Mouse (Mus musculus) embryonic facial prominence, embryonic 12.5 days (tissue): ENCODE results near the gene Slc27a3. TPM values are rescaled to one million over a fixed set of nuclear protein-coding genes. Genes with fewer than 3 reads are reported as not detected.

Experiments
- ATAC-seq: fragments of 200-750 bp; cut with Nextera tagmentation; 2 replicates; pipeline ENCODE4 v1.8.0; 2017; ENCODE audit not compliant: insufficient number of reproducible peaks, insufficient read depth, low FRiP score, low TSS enrichment
- H3K27ac ChIP-seq: fragments of 300-500 bp; sonication (generic); 2 replicates; pipeline ENCODE4 v1.5.1; 2016; ENCODE audit warnings: mild to moderate bottlenecking
- H3K27me3 ChIP-seq: fragments of 300-500 bp; sonication (generic); 2 replicates; pipeline ENCODE4 v1.6.1; 2016; ENCODE audit warnings: mild to moderate bottlenecking, moderate library complexity
- H3K36me3 ChIP-seq: fragments of 300-500 bp; sonication (generic); 2 replicates; pipeline ENCODE4 v1.6.1; 2016; ENCODE audit warnings: mild to moderate bottlenecking
- H3K4me1 ChIP-seq: fragments of 300-500 bp; sonication (generic); 2 replicates; pipeline ENCODE4 v1.6.1; 2016
- H3K4me2 ChIP-seq: fragments of 300-500 bp; sonication (generic); replicated peaks from 2 replicates; pipeline ENCODE4 v1.6.1; 2016; ENCODE audit warnings: mild to moderate bottlenecking, moderate library complexity
- H3K4me3 ChIP-seq: fragments of 300-500 bp; sonication (generic); 2 replicates; pipeline ENCODE4 v1.5.1; 2016; ENCODE audit warnings: mild to moderate bottlenecking
- H3K9ac ChIP-seq: fragments of 300-500 bp; sonication (generic); 2 replicates; pipeline ENCODE4 v1.6.1; 2016; ENCODE audit warnings: mild to moderate bottlenecking, moderate library complexity
- H3K9me3 ChIP-seq: fragments of 300-500 bp; sonication (generic); 2 replicates; pipeline ENCODE4 v1.6.1; 2016; ENCODE audit warnings: mild to moderate bottlenecking, moderate library complexity
- WGBS: fragments of 180-500 bp; shearing (Covaris S2); methylation state at CpG from one replicate; pipeline ENCODE4 v1.1.7; 2016; 5-methylcytosine and 5-hydroxymethylcytosine counted together
- polyA plus RNA-seq: library from polyadenylated mRNA; unstranded; fragments of >200 nt; fragmentation: Nextera tagmentation; extraction: Ambion mirVana; gene quantifications from 2 replicates; pipeline ENCODE4 v1.2.1, GENCODE M21; 2016

Gene Slc27a3
- polyA plus RNA-seq, 1 experiment from 2014 or later, result 44.8 TPM

DNA sequence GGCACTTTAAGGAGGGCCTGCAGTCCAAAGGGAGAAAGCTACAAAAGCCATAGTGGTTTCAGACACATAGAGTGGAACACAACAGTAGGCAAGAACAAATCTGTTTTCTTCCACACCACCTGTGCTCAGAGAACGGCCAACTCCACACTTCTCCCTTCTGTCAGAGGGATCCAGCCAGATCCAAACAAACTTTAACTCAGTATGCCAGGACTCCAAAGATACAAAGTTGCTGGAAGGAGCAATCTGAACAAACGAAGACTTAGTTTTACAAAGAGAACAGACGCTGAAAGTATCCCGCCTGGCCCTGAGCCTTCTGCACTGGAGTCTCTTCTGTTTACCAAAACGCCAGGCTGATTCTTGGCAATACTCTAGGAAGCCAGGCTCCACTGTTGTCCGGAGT, 31.0 kb upstream of the Slc27a3 start:
- H3K27me3 ChIP-seq, result no peaks in the 10 kb centered on the region
- H3K9ac ChIP-seq, result no peak overlapping the region
- no peaks in the 10 kb centered on the region for H3K9me3 ChIP-seq
- H3K27ac ChIP-seq, result no peak overlapping the region
- H3K4me1 ChIP-seq, result no peaks in the 10 kb centered on the region
- no peak for ATAC-seq
- 94% methylated on average over 6 of the region's 6 CpGs for WGBS
- no peak overlapping the region for H3K4me2 ChIP-seq
- H3K4me3 ChIP-seq, result no peak overlapping the region
- H3K36me3 ChIP-seq, result peaks cover 63% of the 10 kb centered on the region

DNA sequence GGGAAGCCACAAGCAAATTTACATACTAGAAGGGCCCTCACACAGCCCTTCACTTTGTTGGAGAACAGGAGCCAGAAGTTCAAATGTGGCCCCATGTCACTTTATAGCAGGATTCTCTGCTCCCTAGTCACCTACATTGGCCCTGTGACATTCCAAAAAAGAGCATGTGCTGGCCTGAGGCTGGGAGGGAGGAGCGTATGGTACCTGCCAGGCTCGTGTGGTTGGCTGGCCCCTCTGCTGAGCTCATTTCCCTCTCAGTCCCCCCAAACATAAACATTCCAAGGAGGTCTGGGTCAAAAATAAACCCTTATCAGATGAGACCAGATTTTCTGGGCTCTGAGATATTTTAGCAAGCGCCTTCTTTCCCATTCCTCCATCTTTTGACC, 23.3 kb upstream of the Slc27a3 start:
- no peak overlapping the region for H3K4me2 ChIP-seq
- no peak for ATAC-seq
- no peak overlapping the region; the same call in 1 of the 2 replicates for H3K9ac ChIP-seq
- no peaks in the 10 kb centered on the region for H3K27me3 ChIP-seq
- H3K9me3 ChIP-seq, result no peaks in the 10 kb centered on the region
- H3K27ac ChIP-seq, result no peak overlapping the region
- no peak overlapping the region for H3K4me3 ChIP-seq
- H3K36me3 ChIP-seq, result peaks cover 81% of the 10 kb centered on the region
- WGBS, result 65% methylated on average over 3 of the region's 3 CpGs
- no peaks in the 10 kb centered on the region for H3K4me1 ChIP-seq

DNA sequence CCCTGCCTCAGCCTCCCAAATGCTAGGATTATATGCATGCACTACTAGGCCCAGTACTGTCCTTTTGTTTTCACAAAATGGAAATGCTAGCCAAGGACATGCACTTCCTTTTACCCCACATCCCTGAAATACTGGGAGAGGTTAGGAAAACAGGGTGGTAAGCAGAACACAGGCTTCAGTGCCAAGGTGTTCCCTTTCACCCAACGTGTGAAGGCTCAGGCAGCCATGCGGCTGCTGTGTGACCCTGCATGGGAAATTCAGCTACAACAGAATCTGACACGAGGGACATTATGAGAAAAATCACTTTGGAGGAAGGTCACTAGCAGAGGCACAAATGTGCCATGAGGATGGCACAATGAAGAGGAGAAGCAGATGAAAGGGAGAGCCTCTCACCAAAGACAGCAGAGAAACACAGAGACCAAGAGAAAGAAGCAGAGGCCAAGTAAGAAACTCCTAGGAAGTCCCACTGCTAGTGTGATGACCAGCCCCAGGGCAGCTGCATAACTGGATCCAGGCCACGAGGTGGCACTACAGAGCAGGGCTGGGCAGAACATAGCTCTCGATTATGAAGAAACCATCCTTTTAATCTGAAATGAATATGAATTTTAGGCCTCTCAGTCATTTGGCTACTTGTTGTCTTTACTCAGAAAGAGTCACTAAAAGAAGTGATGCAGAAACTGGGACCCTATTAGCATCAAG, 22.7 kb upstream of the Slc27a3 start:
- no peak for ATAC-seq
- WGBS, result 51% methylated on average over 5 of the region's 5 CpGs

DNA sequence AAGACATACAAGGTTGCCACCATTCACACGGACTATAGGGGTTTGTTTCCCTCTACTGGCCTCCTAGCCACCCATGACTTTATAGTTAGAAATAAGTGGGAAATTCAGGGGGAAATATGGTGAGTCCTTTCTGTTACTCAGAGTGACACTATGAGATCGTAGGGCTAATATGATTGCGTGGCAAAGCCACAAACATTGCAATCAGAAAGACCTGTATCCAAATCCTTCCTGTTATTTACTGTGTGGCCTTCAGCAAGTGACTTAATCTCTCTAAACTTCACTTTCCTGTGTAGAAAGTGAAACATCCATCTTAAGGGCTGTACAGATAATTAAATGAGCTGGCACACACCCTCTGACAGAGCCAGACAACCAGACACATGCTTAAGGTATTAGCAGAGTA, 19.0 kb upstream of the Slc27a3 start:
- Histone ChIP-seq H3K27me3 (no peaks in the 10 kb centered on the region), H3K4me2 (no peak overlapping the region), H3K9ac (no peak overlapping the region), H3K9me3 (no peaks in the 10 kb centered on the region), H3K4me3 (no peak overlapping the region), H3K4me1 (no peaks in the 10 kb centered on the region), H3K27ac (no peak overlapping the region), H3K36me3 (peaks cover 86% of the 10 kb centered on the region)
- ATAC-seq, result no peak
- 85% methylated on average over 3 of the region's 3 CpGs for WGBS

More for the DNA sequence above, 22.7 kb upstream of the Slc27a3 start:
- H3K27ac ChIP-seq, result no peak overlapping the region
- peaks cover 81% of the 10 kb centered on the region for H3K36me3 ChIP-seq
- H3K4me1 ChIP-seq, result no peaks in the 10 kb centered on the region
- H3K27me3 ChIP-seq, result no peaks in the 10 kb centered on the region
- no peaks in the 10 kb centered on the region for H3K9me3 ChIP-seq
- no peak overlapping the region for H3K4me3 ChIP-seq
- no peak overlapping the region for H3K9ac ChIP-seq
- no peak overlapping the region for H3K4me2 ChIP-seq

DNA sequence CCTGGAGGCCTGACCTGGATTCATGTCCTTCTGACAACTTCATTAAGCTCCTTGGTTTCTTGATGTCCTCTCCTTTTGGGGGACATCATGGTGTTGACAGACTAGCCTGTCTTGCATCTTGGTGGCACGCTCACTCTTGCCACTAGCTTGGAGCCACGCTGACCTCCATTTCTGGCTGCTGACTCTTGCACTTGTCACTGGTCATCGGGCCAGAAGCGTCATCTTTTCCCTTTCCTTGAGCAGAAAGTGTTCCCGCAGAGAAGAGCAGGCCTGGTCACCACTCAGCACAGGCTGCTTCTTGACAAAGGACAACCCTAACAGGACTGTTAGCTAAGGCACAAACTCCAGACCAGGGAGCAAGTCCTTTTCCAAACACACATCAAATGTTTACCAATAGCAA, 16.7 kb upstream of the Slc27a3 start:
- WGBS, result 95% methylated on average over 5 of the region's 5 CpGs
- H3K9me3 ChIP-seq, result no peaks in the 10 kb centered on the region
- no peaks in the 10 kb centered on the region for H3K27me3 ChIP-seq
- H3K27ac ChIP-seq, result no peak overlapping the region
- no peak overlapping the region for H3K4me2 ChIP-seq
- H3K9ac ChIP-seq, result no peak overlapping the region
- peaks cover 95% of the 10 kb centered on the region for H3K36me3 ChIP-seq
- ATAC-seq, result no peak
- no peak overlapping the region for H3K4me3 ChIP-seq
- H3K4me1 ChIP-seq, result no peaks in the 10 kb centered on the region

DNA sequence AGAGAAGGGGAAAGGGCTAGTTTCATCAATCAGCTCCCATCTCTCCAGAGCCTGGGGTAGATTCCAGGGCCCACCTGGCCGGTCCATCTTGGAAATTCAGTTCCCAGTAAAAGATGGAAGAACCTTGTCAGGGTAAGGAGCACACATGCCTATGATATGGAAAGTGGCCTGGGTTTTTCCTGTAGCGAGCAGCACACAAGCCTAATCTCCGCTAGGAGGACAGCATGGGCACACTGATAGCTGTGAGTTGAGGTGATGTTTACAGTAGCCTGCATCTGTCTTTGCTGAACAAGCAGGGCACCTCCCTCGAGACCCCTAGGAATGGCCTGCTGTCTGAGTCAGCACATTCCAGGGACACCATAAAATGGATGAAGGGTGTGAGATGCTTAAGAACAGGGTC, 14.9 kb upstream of the Slc27a3 start:
- no peak overlapping the region for H3K4me2 ChIP-seq
- H3K9ac ChIP-seq, result no peak overlapping the region
- H3K9me3 ChIP-seq, result no peaks in the 10 kb centered on the region
- H3K27me3 ChIP-seq, result no peaks in the 10 kb centered on the region
- H3K4me3 ChIP-seq, result no peak overlapping the region
- no peak for ATAC-seq
- H3K36me3 ChIP-seq, result peaks cover 96% of the 10 kb centered on the region
- WGBS, result 83% methylated on average over 4 of the region's 4 CpGs
- H3K27ac ChIP-seq, result no peak overlapping the region
- H3K4me1 ChIP-seq, result no peaks in the 10 kb centered on the region

DNA sequence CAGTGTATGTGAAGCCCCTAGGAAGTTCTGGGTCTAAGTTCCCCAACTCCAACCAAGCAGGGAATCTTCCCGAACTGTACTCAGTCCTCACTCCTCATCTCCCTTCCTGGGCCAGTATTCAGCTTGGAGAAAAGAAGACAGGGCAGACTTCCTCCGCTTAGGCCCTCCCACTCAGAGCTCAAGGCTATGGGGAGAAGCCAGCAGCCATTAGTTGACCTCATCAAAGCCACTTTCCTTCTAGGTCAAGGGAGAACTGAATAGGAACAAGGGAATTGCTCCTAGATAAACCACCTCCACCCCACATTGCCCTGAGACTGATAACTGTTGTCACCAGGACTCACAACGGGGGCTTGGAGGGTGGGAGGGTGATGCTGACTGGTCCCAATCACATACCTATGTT, 14.4 kb upstream of the Slc27a3 start:
- no peak overlapping the region for H3K9ac ChIP-seq
- H3K36me3 ChIP-seq, result peaks cover 96% of the 10 kb centered on the region
- no peak overlapping the region for H3K27ac ChIP-seq
- no peak overlapping the region for H3K4me2 ChIP-seq
- no peaks in the 10 kb centered on the region for H3K4me1 ChIP-seq
- no peaks in the 10 kb centered on the region for H3K27me3 ChIP-seq
- WGBS, result 86% methylated on average over 3 of the region's 3 CpGs
- H3K4me3 ChIP-seq, result no peak overlapping the region
- no peaks in the 10 kb centered on the region for H3K9me3 ChIP-seq
- no peak for ATAC-seq

DNA sequence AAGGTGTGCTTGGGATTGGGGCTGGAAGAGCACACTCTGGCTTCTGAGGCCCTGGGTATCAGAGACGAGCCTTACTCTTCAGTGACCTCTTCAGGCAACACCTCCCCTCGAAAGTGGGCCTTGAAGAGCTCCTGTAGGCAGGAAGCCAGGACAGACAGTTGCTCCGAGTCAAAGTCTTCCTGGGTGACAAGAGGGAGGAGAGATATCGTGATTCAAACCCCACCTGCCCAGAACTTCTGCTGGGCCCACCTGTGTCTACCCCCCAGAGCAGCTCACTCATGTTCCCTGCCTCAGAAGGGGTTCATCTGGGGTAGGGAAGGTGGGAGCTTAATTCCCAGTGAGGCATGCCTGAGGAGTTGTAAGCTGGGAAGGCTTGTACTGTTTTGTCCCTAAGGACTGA, 11.3 kb upstream of the Slc27a3 start:
- Histone ChIP-seq H3K9me3 (no peaks in the 10 kb centered on the region), H3K9ac (no peak overlapping the region), H3K4me2 (no peak overlapping the region), H3K4me1 (no peaks in the 10 kb centered on the region), H3K36me3 (peaks cover 93% of the 10 kb centered on the region), H3K4me3 (no peak overlapping the region), H3K27ac (no peak overlapping the region), H3K27me3 (no peaks in the 10 kb centered on the region)
- WGBS, result 90% methylated on average over 4 of the region's 4 CpGs
- ATAC-seq, result no peak

DNA sequence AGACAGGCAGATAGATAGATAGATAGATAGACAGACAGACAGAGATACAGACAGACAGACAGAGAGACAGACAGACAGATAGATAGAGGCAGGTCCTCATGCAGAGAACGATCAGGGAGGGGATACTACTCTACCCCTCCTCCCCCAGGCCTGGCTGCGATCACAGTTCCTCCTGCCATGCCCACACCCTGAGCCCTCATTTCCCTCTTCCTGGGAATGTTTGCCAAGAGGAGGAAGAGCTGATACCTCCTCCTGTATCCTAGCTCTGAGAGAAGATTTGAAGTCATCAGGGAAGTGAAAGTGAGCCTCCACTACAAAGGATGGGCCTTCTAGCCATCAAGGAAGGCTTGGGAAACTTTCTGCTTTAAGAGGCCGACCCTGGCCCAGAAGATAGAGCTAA, 5.9 kb upstream of the Slc27a3 start:
- Histone ChIP-seq H3K27ac (no peak overlapping the region), H3K27me3 (no peaks in the 10 kb centered on the region), H3K4me3 (no peak overlapping the region), H3K9me3 (no peaks in the 10 kb centered on the region), H3K36me3 (peaks cover 90% of the 10 kb centered on the region), H3K4me1 (peaks cover 12% of the 10 kb centered on the region), H3K9ac (no peak overlapping the region), H3K4me2 (no peak overlapping the region)
- no peak for ATAC-seq
- WGBS, result 91% methylated on average over 3 of the region's 3 CpGs

DNA sequence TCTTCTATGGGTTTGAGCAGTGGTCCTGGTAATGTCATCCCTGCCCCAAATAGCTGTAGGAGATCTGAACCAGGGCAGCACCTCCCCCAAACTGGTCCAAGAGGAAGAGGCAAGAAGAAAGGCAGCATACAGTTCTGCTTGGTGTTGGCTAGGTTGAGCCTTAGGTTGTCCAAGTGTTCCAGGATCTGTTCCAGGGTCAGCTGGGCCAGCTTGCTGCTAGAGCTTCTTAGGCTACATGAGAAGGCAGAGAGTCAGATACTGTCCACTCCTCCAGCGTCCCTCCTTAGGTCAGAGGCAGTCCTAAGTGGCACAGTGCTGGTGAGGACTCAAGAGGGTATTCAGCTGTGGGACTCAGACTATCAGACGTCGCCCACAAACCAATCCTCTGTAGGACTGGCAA, 2.9 kb upstream of the Slc27a3 start:
- Histone ChIP-seq H3K9me3 (no peaks in the 10 kb centered on the region), H3K27ac (no peak overlapping the region), H3K4me1 (peaks cover 33% of the 10 kb centered on the region), H3K36me3 (peaks cover 65% of the 10 kb centered on the region), H3K4me3 (no peak overlapping the region), H3K9ac (no peak overlapping the region), H3K27me3 (no peaks in the 10 kb centered on the region), H3K4me2 (no peak overlapping the region)
- no peak for ATAC-seq
- 94% methylated on average over 3 of the region's 3 CpGs for WGBS

DNA sequence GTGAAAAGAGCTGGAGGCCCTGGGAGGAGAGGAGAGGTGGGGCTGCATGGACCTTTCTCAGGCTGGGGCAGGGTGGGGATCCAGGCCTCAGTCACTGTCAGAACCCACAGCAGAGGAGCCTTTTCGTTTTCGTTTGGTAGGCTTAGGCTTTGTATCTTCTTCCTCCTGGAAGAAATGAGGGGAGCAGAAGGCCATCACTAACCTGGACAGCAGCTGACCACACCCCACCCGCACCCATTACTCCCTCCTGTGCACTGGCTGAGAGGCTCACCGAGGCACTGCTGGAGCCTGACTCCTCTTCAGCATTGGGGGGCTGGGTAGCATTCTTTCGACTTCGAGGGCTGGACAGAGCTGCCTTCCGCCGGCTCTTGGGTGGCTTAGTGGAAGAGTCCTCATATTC, 2.2 kb upstream of the Slc27a3 start:
- no peak for ATAC-seq
- H3K36me3 ChIP-seq, result peaks cover 64% of the 10 kb centered on the region
- 88% methylated on average over 8 of the region's 8 CpGs for WGBS
- H3K4me3 ChIP-seq, result no peak overlapping the region
- H3K4me1 ChIP-seq, result peaks cover 39% of the 10 kb centered on the region
- H3K27ac ChIP-seq, result peak overlapping the region; percentile 97; the same call in 1 of the 2 replicates
- H3K4me2 ChIP-seq, result no peak overlapping the region
- H3K27me3 ChIP-seq, result no peaks in the 10 kb centered on the region
- H3K9me3 ChIP-seq, result no peaks in the 10 kb centered on the region
- H3K9ac ChIP-seq, result no peak overlapping the region

DNA sequence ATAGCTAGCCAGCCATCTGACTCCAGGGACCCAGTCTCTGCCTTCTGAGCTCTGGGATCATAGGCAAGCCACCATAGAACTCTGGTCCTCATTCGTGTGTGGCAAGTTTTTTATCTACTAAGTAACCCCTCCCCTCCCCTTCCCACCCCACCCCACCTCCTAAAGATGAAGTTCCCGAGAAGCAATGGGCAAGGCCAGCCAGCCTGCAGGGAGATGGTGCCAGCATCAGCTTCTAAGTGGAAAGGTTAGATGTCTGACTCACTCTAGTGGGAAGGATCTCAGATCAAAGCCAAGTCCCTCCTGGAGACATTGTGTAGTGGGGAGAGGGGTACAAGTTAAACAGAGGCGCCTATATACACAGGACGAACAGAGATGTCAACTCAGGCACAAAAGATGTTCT, 1.3 kb upstream of the Slc27a3 start:
- no peak for ATAC-seq
- Histone ChIP-seq H3K27me3 (no peaks in the 10 kb centered on the region), H3K4me3 (no peak overlapping the region), H3K4me1 (peaks cover 39% of the 10 kb centered on the region), H3K4me2 (peak overlapping the region; percentile 94), H3K9me3 (no peaks in the 10 kb centered on the region), H3K9ac (no peak overlapping the region), H3K27ac (peak overlapping the region; percentile 97), H3K36me3 (peaks cover 63% of the 10 kb centered on the region)
- 56% methylated on average over 4 of the region's 4 CpGs for WGBS
